Mouse (Mus musculus): ENCODE data around the gene Zfp410. TPM values are rescaled to one million over a fixed set of nuclear protein-coding genes. Genes with fewer than 3 reads are reported as not detected.
"Not testable (repeated sequence)": the region's sequence is repeated elsewhere in the genome, so short reads cannot be mapped to it uniquely, and the experiment has no call there.

Zfp410 gene
- polyA plus RNA-seq, 1 experiment = 18.8 TPM

GRCm38 (mm10) chr12:84304101-84304500 lies 12.6 kb upstream of the Zfp410 start:
- DNase-seq = no peak
- peaks cover 11% of the 10 kb centered on the region for H3K36me3 ChIP-seq (ENCODE audit: control insufficient read depth, insufficient read depth, low read length)
- 88% methylated on average over 5 of the region's 5 CpGs for WGBS
- H3K27me3 ChIP-seq (replicated peaks; ENCODE audit: control insufficient read depth, insufficient read depth, low read length) = no peaks in the 10 kb centered on the region
- 0 out of 2 replicates have a peak, but pooled peaks cover 3% of the 10 kb centered on the region for H3K4me1 ChIP-seq (ENCODE audit: control insufficient read depth, insufficient read depth, low read length)
- TF ChIP-seq CTCF (conservative IDR thresholded peaks at IDR 0.05; ENCODE audit: insufficient read depth, insufficient read length, low read depth, low read length) (no peak), POLR2A (IDR thresholded peaks at IDR 0.05; ENCODE audit: low read depth, low read length) (no peak)
- H3K27ac ChIP-seq (ENCODE audit: insufficient read depth, low read depth, low read length) = no peak overlapping the region
- no peak overlapping the region for H3K4me3 ChIP-seq (ENCODE audit: insufficient read depth, low read depth, low read length)

GRCm38 (mm10) chr12:84304554-84304953 lies 12.1 kb upstream of the Zfp410 start:
- no peak for TF ChIP-seq CTCF (conservative IDR thresholded peaks at IDR 0.05; ENCODE audit: insufficient read depth, insufficient read length, low read depth, low read length)
- H3K36me3 ChIP-seq (ENCODE audit: control insufficient read depth, insufficient read depth, low read length) = peaks cover 8% of the 10 kb centered on the region
- 67% methylated on average over 1 of the region's 1 CpGs for WGBS
- H3K4me3 ChIP-seq (ENCODE audit: insufficient read depth, low read depth, low read length) = no peak overlapping the region
- DNase-seq = no peak
- H3K4me1 ChIP-seq (ENCODE audit: control insufficient read depth, insufficient read depth, low read length) = 0 out of 2 replicates have a peak, but pooled peaks cover 3% of the 10 kb centered on the region
- no peaks in the 10 kb centered on the region for H3K27me3 ChIP-seq (replicated peaks; ENCODE audit: control insufficient read depth, insufficient read depth, low read length)
- no peak overlapping the region for H3K27ac ChIP-seq (ENCODE audit: insufficient read depth, low read depth, low read length)

- WGBS = 77% methylated on average over 4 of the region's 5 CpGs
- Histone ChIP-seq H3K36me3 (ENCODE audit: control insufficient read depth, insufficient read depth, low read length) (peaks cover 5% of the 10 kb centered on the region), H3K4me3 (ENCODE audit: insufficient read depth, low read depth, low read length) (no peak overlapping the region), H3K27me3 (replicated peaks; ENCODE audit: control insufficient read depth, insufficient read depth, low read length) (no peaks in the 10 kb centered on the region), H3K4me1 (ENCODE audit: control insufficient read depth, insufficient read depth, low read length) (peaks cover 3% of the 10 kb centered on the region; the same call in 1 of the 2 replicates), H3K27ac (ENCODE audit: insufficient read depth, low read depth, low read length) (no peak overlapping the region)
- DNase-seq = no peak
- TF ChIP-seq POLR2A (IDR thresholded peaks at IDR 0.05; ENCODE audit: low read depth, low read length) = no peak
- no peak for TF ChIP-seq CTCF (conservative IDR thresholded peaks at IDR 0.05; ENCODE audit: insufficient read depth, insufficient read length, low read depth, low read length)
Measured at GRCm38 (mm10) chr12:84311306-84311705, 5.3 kb upstream of the Zfp410 start.

GRCm38 (mm10) chr12:84316006-84316405 lies 646 bp upstream of the Zfp410 start:
- WGBS = 17% methylated on average over 7 of the region's 7 CpGs
- Histone ChIP-seq H3K4me3 (ENCODE audit: insufficient read depth, low read depth, low read length) (peak overlapping the region; percentile 82), H3K27me3 (replicated peaks; ENCODE audit: control insufficient read depth, insufficient read depth, low read length) (no peaks in the 10 kb centered on the region), H3K36me3 (ENCODE audit: control insufficient read depth, insufficient read depth, low read length) (peaks cover 2% of the 10 kb centered on the region; the same call in 1 of the 2 replicates), H3K4me1 (ENCODE audit: control insufficient read depth, insufficient read depth, low read length) (no peaks in the 10 kb centered on the region; the same call in 1 of the 2 replicates), H3K27ac (ENCODE audit: insufficient read depth, low read depth, low read length) (peak overlapping the region; percentile 97)
- DNase-seq = no peak
- TF ChIP-seq CTCF (conservative IDR thresholded peaks at IDR 0.05; ENCODE audit: insufficient read depth, insufficient read length, low read depth, low read length) (no peak), POLR2A (IDR thresholded peaks at IDR 0.05; ENCODE audit: low read depth, low read length) (no peak)

- Histone ChIP-seq H3K36me3 (ENCODE audit: control insufficient read depth, insufficient read depth, low read length) (peaks cover 3% of the 10 kb centered on the region), H3K4me1 (ENCODE audit: control insufficient read depth, insufficient read depth, low read length) (no peaks in the 10 kb centered on the region; the same call in 1 of the 2 replicates), H3K27me3 (replicated peaks; ENCODE audit: control insufficient read depth, insufficient read depth, low read length) (no peaks in the 10 kb centered on the region), H3K27ac (ENCODE audit: insufficient read depth, low read depth, low read length) (peak overlapping the region; percentile 66), H3K4me3 (ENCODE audit: insufficient read depth, low read depth, low read length) (no peak overlapping the region)
- 25% methylated on average over 4 of the region's 4 CpGs for WGBS
- DNase-seq = peak; percentile 70
- no peak for TF ChIP-seq CTCF (conservative IDR thresholded peaks at IDR 0.05; ENCODE audit: insufficient read depth, insufficient read length, low read depth, low read length)
- TF ChIP-seq POLR2A (IDR thresholded peaks at IDR 0.05; ENCODE audit: low read depth, low read length) = no peak
Measured at GRCm38 (mm10) chr12:84327111-84327512, 10.5 kb downstream of the Zfp410 start.

- DNase-seq = no peak
- Histone ChIP-seq H3K4me1 (ENCODE audit: control insufficient read depth, insufficient read depth, low read length) (no peaks in the 10 kb centered on the region), H3K27ac (ENCODE audit: insufficient read depth, low read depth, low read length) (no peak overlapping the region), H3K4me3 (ENCODE audit: insufficient read depth, low read depth, low read length) (no peak overlapping the region), H3K36me3 (ENCODE audit: control insufficient read depth, insufficient read depth, low read length) (peaks cover 7% of the 10 kb centered on the region), H3K27me3 (replicated peaks; ENCODE audit: control insufficient read depth, insufficient read depth, low read length) (no peaks in the 10 kb centered on the region)
- no peak for TF ChIP-seq POLR2A (IDR thresholded peaks at IDR 0.05; ENCODE audit: low read depth, low read length)
- no peak for TF ChIP-seq CTCF (conservative IDR thresholded peaks at IDR 0.05; ENCODE audit: insufficient read depth, insufficient read length, low read depth, low read length)
- WGBS = 89% methylated on average over 11 of the region's 11 CpGs
Measured at GRCm38 (mm10) chr12:84336963-84337625, 20.4 kb downstream of the Zfp410 start.

GRCm38 (mm10) chr12:84347192-84347591 lies 30.5 kb downstream of the Zfp410 start:
- no peak overlapping the region for H3K4me3 ChIP-seq (ENCODE audit: insufficient read depth, low read depth, low read length)
- 0 out of 2 replicates have a peak, but pooled peaks cover under 1% of the 10 kb centered on the region for H3K4me1 ChIP-seq (ENCODE audit: control insufficient read depth, insufficient read depth, low read length)
- H3K27me3 ChIP-seq (replicated peaks; ENCODE audit: control insufficient read depth, insufficient read depth, low read length) = no peaks in the 10 kb centered on the region
- peak; percentile 47 for DNase-seq
- TF ChIP-seq POLR2A (IDR thresholded peaks at IDR 0.05; ENCODE audit: low read depth, low read length) (no peak), CTCF (conservative IDR thresholded peaks at IDR 0.05; ENCODE audit: insufficient read depth, insufficient read length, low read depth, low read length) (peak; percentile 73)
- WGBS = 36% methylated on average over 2 of the region's 2 CpGs
- peaks cover 2% of the 10 kb centered on the region; the same call in 1 of the 2 replicates for H3K36me3 ChIP-seq (ENCODE audit: control insufficient read depth, insufficient read depth, low read length)
- H3K27ac ChIP-seq (ENCODE audit: insufficient read depth, low read depth, low read length) = no peak overlapping the region

- WGBS = 79% methylated on average over 2 of the region's 2 CpGs
- not testable (repeated sequence) for DNase-seq; H3K4me3 ChIP-seq (ENCODE audit: insufficient read depth, low read depth, low read length); H3K36me3 ChIP-seq (ENCODE audit: control insufficient read depth, insufficient read depth, low read length); H3K27me3 ChIP-seq (replicated peaks; ENCODE audit: control insufficient read depth, insufficient read depth, low read length); H3K4me1 ChIP-seq (ENCODE audit: control insufficient read depth, insufficient read depth, low read length); H3K27ac ChIP-seq (ENCODE audit: insufficient read depth, low read depth, low read length)
Measured at GRCm38 (mm10) chr12:84358699-84359098, 42.0 kb downstream of the Zfp410 start.

Measured in kidney, adult 2 months (tissue).